Mouse (Mus musculus) testis, adult 2 months (tissue): ENCODE measurements around the gene Lmf2. TPM values are rescaled to one million over a fixed set of nuclear protein-coding genes. Genes with fewer than 3 reads are reported as not detected.

Source experiments
- H3K27ac ChIP-seq: fragments of 200-500 bp; 2 replicates; pipeline ENCODE4 v1.5.1; 2012; ENCODE audit warnings: low read depth, low read length; ENCODE audit not compliant: control insufficient read depth, insufficient read depth
- H3K27me3 ChIP-seq: fragments of 200-500 bp; 2 replicates; pipeline ENCODE4 v1.6.1; 2012; ENCODE audit warnings: mild to moderate bottlenecking, low read length, moderate library complexity; ENCODE audit not compliant: control insufficient read depth, insufficient read depth
- H3K36me3 ChIP-seq: fragments of 200-500 bp; 2 replicates; pipeline ENCODE4 v1.6.1; 2012; ENCODE audit warnings: mild to moderate bottlenecking, low read length; ENCODE audit not compliant: control insufficient read depth, insufficient read depth
- H3K4me1 ChIP-seq: fragments of 200-500 bp; 2 replicates; pipeline ENCODE4 v1.6.1; 2012; ENCODE audit warnings: low read length; ENCODE audit not compliant: control insufficient read depth, insufficient read depth
- H3K4me3 ChIP-seq: fragments of 200-500 bp; 2 replicates; pipeline ENCODE4 v1.5.1; 2012; ENCODE audit warnings: low read depth, mild to moderate bottlenecking, low read length, moderate library complexity, mixed read lengths; ENCODE audit not compliant: control insufficient read depth
- CTCF ChIP-seq: fragments of 200-500 bp; IDR thresholded peaks from 2 replicates; pipeline ENCODE4 v1.5.1; 2012; ENCODE audit warnings: low read depth, mild to moderate bottlenecking, inconsistent platforms, low read length, moderate library complexity; ENCODE audit not compliant: control insufficient read depth, insufficient read depth, insufficient replicate concordance
- POLR2A ChIP-seq: fragments of 200-500 bp; IDR thresholded peaks from 2 replicates; pipeline ENCODE4 v1.6.1; 2012; ENCODE audit warnings: low read depth, mild to moderate bottlenecking, inconsistent platforms, low read length, moderate library complexity; ENCODE audit not compliant: control insufficient read depth
- polyA plus RNA-seq: library from polyadenylated mRNA; depleted of rRNA; stranded (reverse); fragments of >200 nt; gene quantifications from 2 replicates; pipeline ENCODE4 v1.2.3, GENCODE M21; 2012; rRNA removed

Gene Lmf2
- 43.0 and 46.6 TPM in 2 replicates for polyA plus RNA-seq

- TF ChIP-seq POLR2A = peak; percentile 83
- no peak for TF ChIP-seq CTCF
- peaks cover 2% of the 10 kb centered on the region for H3K36me3 ChIP-seq
Measured at GRCm38 (mm10) chr15:89355241-89356187, at the start of gene Lmf2, which contains the start of gene Ncaph2. Gene Lmf2, minus strand, starts transcription at chr15:89355659. Gene Ncaph2, plus strand, starts transcription at chr15:89355719.

DNA sequence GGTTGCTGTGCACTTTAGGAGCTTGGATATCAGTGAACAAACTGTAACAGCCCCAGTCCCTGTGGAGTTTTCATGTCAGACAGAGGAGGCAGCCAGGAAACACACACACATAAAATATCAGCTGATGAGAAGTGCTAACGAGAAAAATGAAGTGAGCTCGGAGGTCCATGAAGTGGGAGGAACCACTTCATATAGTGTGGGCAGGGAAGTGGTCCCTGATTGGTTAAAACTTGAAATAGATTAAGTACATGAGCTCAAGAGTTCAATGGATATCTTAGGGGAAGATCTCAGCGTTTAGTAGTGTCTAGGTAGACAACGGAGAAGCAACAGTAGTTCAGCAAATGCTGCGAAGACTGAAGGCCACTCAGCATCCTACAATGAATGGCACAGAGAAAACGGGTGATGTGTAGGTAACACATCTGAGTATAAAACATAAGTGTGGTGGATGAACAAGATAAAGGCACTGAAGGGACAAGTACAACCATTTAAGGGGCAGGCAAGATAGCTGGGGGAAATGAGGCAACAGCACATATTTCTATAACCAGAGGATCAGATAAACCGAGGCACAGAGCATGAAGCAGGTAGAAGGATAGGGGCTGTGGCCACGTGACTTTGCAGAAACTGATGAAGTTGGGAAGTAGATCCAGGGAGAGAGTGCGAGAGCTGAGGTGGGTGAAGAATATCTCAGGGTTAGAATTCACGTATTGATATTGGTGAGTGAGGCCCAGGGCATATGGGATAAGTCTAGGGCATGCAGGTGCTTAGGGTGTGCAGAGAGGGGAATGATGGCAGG, 49.6 kb upstream of the Lmf2 start:
- Histone ChIP-seq H3K4me1 (peaks cover 4% of the 10 kb centered on the region), H3K27ac (no peak overlapping the region), H3K27me3 (no peaks in the 10 kb centered on the region), H3K4me3 (no peak overlapping the region), H3K36me3 (no peaks in the 10 kb centered on the region)
- TF ChIP-seq POLR2A (no peak), CTCF (no peak)

More at GRCm38 (mm10) chr15:89355241-89356187, at the start of gene Lmf2, which contains the start of gene Ncaph2:
- Histone ChIP-seq H3K4me3 (peak within 1 kb of the TSS; percentile 98), H3K27me3 (no peaks in the 10 kb centered on the region), H3K4me1 (peaks cover 7% of the 10 kb centered on the region), H3K27ac (peak within 1 kb of the TSS; percentile 91)

- Histone ChIP-seq H3K36me3 (no peaks in the 10 kb centered on the region), H3K27me3 (no peaks in the 10 kb centered on the region), H3K27ac (no peak overlapping the region), H3K4me3 (no peak overlapping the region), H3K4me1 (no peaks in the 10 kb centered on the region)
- TF ChIP-seq CTCF (no peak), POLR2A (no peak)
Measured at GRCm38 (mm10) chr15:89402471-89402870, 47.0 kb upstream of the Lmf2 start.

DNA sequence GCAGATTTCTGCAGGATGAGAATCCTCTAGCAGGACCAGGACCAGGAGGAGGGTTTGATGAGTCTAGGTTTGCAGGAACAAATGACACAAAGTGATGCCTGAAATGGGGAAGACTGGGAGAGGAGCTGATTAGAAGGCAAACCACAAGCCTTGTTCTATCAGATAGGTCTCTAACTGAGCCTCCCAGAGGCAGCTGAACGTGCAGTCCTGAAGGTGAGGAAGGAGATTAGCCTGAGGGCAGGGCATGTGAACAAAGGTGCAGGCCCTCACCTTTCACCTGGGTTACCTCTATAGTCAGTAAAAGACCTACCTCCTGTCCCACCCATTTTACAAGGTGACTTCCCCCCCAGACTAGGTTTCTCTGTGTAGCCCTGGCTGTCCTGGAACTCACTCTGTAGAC, 44.3 kb upstream of the Lmf2 start:
- Histone ChIP-seq H3K4me1 (no peaks in the 10 kb centered on the region), H3K27me3 (no peaks in the 10 kb centered on the region), H3K36me3 (no peaks in the 10 kb centered on the region), H3K4me3 (no peak overlapping the region), H3K27ac (no peak overlapping the region)
- no peak for TF ChIP-seq CTCF
- no peak for TF ChIP-seq POLR2A

GRCm38 (mm10) chr15:89398146-89398545, 42.7 kb upstream of the Lmf2 start:
- H3K27ac ChIP-seq = no peak overlapping the region
- TF ChIP-seq POLR2A (no peak), CTCF (no peak)
- no peaks in the 10 kb centered on the region for H3K27me3 ChIP-seq
- H3K4me1 ChIP-seq = no peaks in the 10 kb centered on the region
- H3K4me3 ChIP-seq = no peak overlapping the region
- no peaks in the 10 kb centered on the region for H3K36me3 ChIP-seq

- TF ChIP-seq CTCF (no peak), POLR2A (no peak)
- Histone ChIP-seq H3K4me1 (no peaks in the 10 kb centered on the region), H3K4me3 (no peak overlapping the region), H3K36me3 (no peaks in the 10 kb centered on the region), H3K27ac (no peak overlapping the region), H3K27me3 (no peaks in the 10 kb centered on the region)
Measured at GRCm38 (mm10) chr15:89396883-89397282, 41.4 kb upstream of the Lmf2 start.

- TF ChIP-seq CTCF = no peak
- no peak for TF ChIP-seq POLR2A
- peaks cover 6% of the 10 kb centered on the region for H3K4me1 ChIP-seq
- no peak overlapping the region for H3K4me3 ChIP-seq
- H3K27me3 ChIP-seq = no peaks in the 10 kb centered on the region
- no peaks in the 10 kb centered on the region for H3K36me3 ChIP-seq
- no peak overlapping the region for H3K27ac ChIP-seq
Measured at GRCm38 (mm10) chr15:89390081-89390480, 34.6 kb upstream of the Lmf2 start.
